Mouse (Mus musculus) limb, embryonic 12.5 days (tissue): Measurements from ENCODE around the gene Neurl1a. TPM values are rescaled to one million over a fixed set of nuclear protein-coding genes. Genes with fewer than 3 reads are reported as not detected.
A peak's percentile ranks its signal among the peaks of the same experiment; 100 is the strongest.

ENCODE experiments used
- ATAC-seq: fragments of 200-750 bp; cut with Nextera tagmentation; 2 replicates; pipeline ENCODE4 v1.8.0; 2017; ENCODE audit warnings: low read depth, moderate TSS enrichment; ENCODE audit not compliant: insufficient number of reproducible peaks, insufficient read depth, low FRiP score, low TSS enrichment
- H3K27ac ChIP-seq: fragments of 300-500 bp; sonication (generic); 2 replicates; pipeline ENCODE4 v1.5.1; 2016; ENCODE audit warnings: mild to moderate bottlenecking, moderate library complexity
- H3K27me3 ChIP-seq: fragments of 300-500 bp; sonication (generic); 2 replicates; pipeline ENCODE4 v1.6.1; 2016; ENCODE audit warnings: mild to moderate bottlenecking, moderate library complexity
- H3K36me3 ChIP-seq: fragments of 300-500 bp; sonication (generic); 2 replicates; pipeline ENCODE4 v1.6.1; 2016; ENCODE audit warnings: mild to moderate bottlenecking, moderate library complexity
- H3K4me1 ChIP-seq: fragments of 300-500 bp; sonication (generic); replicated peaks from 2 replicates; pipeline ENCODE4 v1.6.1; 2016
- H3K4me2 ChIP-seq: fragments of 300-500 bp; sonication (generic); 2 replicates; pipeline ENCODE4 v1.6.1; 2016; ENCODE audit warnings: mild to moderate bottlenecking, moderate library complexity
- H3K4me3 ChIP-seq: fragments of 300-500 bp; sonication (generic); replicated peaks from 2 replicates; pipeline ENCODE4 v1.5.1; 2016; ENCODE audit warnings: mild to moderate bottlenecking
- H3K9ac ChIP-seq: fragments of 300-500 bp; sonication (generic); replicated peaks from 2 replicates; pipeline ENCODE4 v1.6.1; 2016; ENCODE audit warnings: mild to moderate bottlenecking, moderate library complexity
- H3K9me3 ChIP-seq: fragments of 300-500 bp; sonication (generic); 2 replicates; pipeline ENCODE4 v1.6.1; 2016; ENCODE audit warnings: mild to moderate bottlenecking, moderate library complexity
- WGBS: fragments of 180-500 bp; shearing (Covaris S2); methylation state at CpG from one replicate; pipeline ENCODE4 v1.1.7; 2016; 5-methylcytosine and 5-hydroxymethylcytosine counted together
- polyA plus RNA-seq: library from polyadenylated mRNA; unstranded; fragments of >200 nt; fragmentation: Nextera tagmentation; extraction: Ambion mirVana; gene quantifications from 2 replicates; pipeline ENCODE4 v1.2.1, GENCODE M21; 2016

Gene Neurl1a
- polyA plus RNA-seq, 1 experiment from 2014 or later: 10.1 TPM

GRCm38 (mm10) chr19:47229461-47229860 lies 50.8 kb downstream of the Neurl1a start:
- Histone ChIP-seq H3K4me1 (peaks cover 12% of the 10 kb centered on the region), H3K27ac (no peak overlapping the region), H3K36me3 (no peaks in the 10 kb centered on the region), H3K9me3 (no peaks in the 10 kb centered on the region), H3K4me3 (no peak overlapping the region), H3K27me3 (no peaks in the 10 kb centered on the region), H3K9ac (no peak overlapping the region), H3K4me2 (peak overlapping the region; percentile 54)
- no peak for ATAC-seq
- 88% methylated on average over 5 of the region's 5 CpGs for WGBS

GRCm38 (mm10) chr19:47230082-47230481 lies 51.5 kb downstream of the Neurl1a start:
- peaks cover 12% of the 10 kb centered on the region for H3K4me1 ChIP-seq
- WGBS: 89% methylated on average over 7 of the region's 7 CpGs
- no peak overlapping the region for H3K9ac ChIP-seq
- H3K27me3 ChIP-seq: no peaks in the 10 kb centered on the region
- H3K27ac ChIP-seq: no peak overlapping the region
- no peaks in the 10 kb centered on the region for H3K36me3 ChIP-seq
- H3K9me3 ChIP-seq: no peaks in the 10 kb centered on the region
- no peak overlapping the region for H3K4me3 ChIP-seq
- no peak overlapping the region for H3K4me2 ChIP-seq
- no peak for ATAC-seq

- no peak overlapping the region for H3K27ac ChIP-seq
- peaks cover 12% of the 10 kb centered on the region for H3K4me1 ChIP-seq
- 90% methylated on average over 8 of the region's 8 CpGs for WGBS
- H3K9ac ChIP-seq: no peak overlapping the region
- no peaks in the 10 kb centered on the region for H3K9me3 ChIP-seq
- H3K27me3 ChIP-seq: no peaks in the 10 kb centered on the region
- H3K36me3 ChIP-seq: no peaks in the 10 kb centered on the region
- no peak overlapping the region for H3K4me2 ChIP-seq
- no peak overlapping the region for H3K4me3 ChIP-seq
- ATAC-seq: no peak
Measured at GRCm38 (mm10) chr19:47230682-47231081, 52.1 kb downstream of the Neurl1a start.

GRCm38 (mm10) chr19:47231389-47231788 lies 52.8 kb downstream of the Neurl1a start:
- no peak for ATAC-seq
- Histone ChIP-seq H3K9me3 (no peaks in the 10 kb centered on the region), H3K27ac (no peak overlapping the region), H3K27me3 (no peaks in the 10 kb centered on the region), H3K36me3 (no peaks in the 10 kb centered on the region), H3K9ac (no peak overlapping the region), H3K4me3 (no peak overlapping the region), H3K4me2 (no peak overlapping the region), H3K4me1 (peaks cover 12% of the 10 kb centered on the region)
- WGBS: 90% methylated on average over 6 of the region's 6 CpGs

GRCm38 (mm10) chr19:47232077-47232865 lies 53.7 kb downstream of the Neurl1a start:
- no peaks in the 10 kb centered on the region for H3K9me3 ChIP-seq
- H3K27ac ChIP-seq: no peak overlapping the region
- peaks cover 12% of the 10 kb centered on the region for H3K4me1 ChIP-seq
- H3K4me2 ChIP-seq: no peak overlapping the region
- ATAC-seq: no peak
- H3K9ac ChIP-seq: no peak overlapping the region
- H3K27me3 ChIP-seq: no peaks in the 10 kb centered on the region
- 85% methylated on average over 5 of the region's 5 CpGs for WGBS
- no peaks in the 10 kb centered on the region for H3K36me3 ChIP-seq
- no peak overlapping the region for H3K4me3 ChIP-seq

- ATAC-seq: no peak
- Histone ChIP-seq H3K4me3 (no peak overlapping the region), H3K36me3 (no peaks in the 10 kb centered on the region), H3K27ac (no peak overlapping the region), H3K4me2 (no peak overlapping the region), H3K27me3 (no peaks in the 10 kb centered on the region), H3K9me3 (no peaks in the 10 kb centered on the region), H3K9ac (no peak overlapping the region), H3K4me1 (peaks cover 12% of the 10 kb centered on the region)
- WGBS: 92% methylated on average over 3 of the region's 3 CpGs
Measured at GRCm38 (mm10) chr19:47233087-47233486, 54.5 kb downstream of the Neurl1a start.

- Histone ChIP-seq H3K36me3 (no peaks in the 10 kb centered on the region), H3K9me3 (no peaks in the 10 kb centered on the region), H3K27me3 (peaks cover 7% of the 10 kb centered on the region; the same call in 1 of the 2 replicates), H3K9ac (peak overlapping the region; percentile 18; the same call in 1 of the 2 replicates), H3K4me1 (peaks cover 10% of the 10 kb centered on the region; the same call in 1 of the 2 replicates), H3K27ac (no peak overlapping the region), H3K4me2 (peak overlapping the region; percentile 57), H3K4me3 (peak overlapping the region; percentile 40)
- ATAC-seq: peak; percentile 28; the same call in 1 of the 2 replicates
- 25% methylated on average over 12 of the region's 12 CpGs for WGBS
Measured at GRCm38 (mm10) chr19:47240076-47240475, 61.5 kb downstream of the Neurl1a start.

GRCm38 (mm10) chr19:47240957-47241356 lies 62.3 kb downstream of the Neurl1a start:
- peaks cover 10% of the 10 kb centered on the region; the same call in 1 of the 2 replicates for H3K4me1 ChIP-seq
- 59% methylated on average over 7 of the region's 7 CpGs for WGBS
- H3K27me3 ChIP-seq: peaks cover 7% of the 10 kb centered on the region; the same call in 1 of the 2 replicates
- no peaks in the 10 kb centered on the region for H3K9me3 ChIP-seq
- no peak overlapping the region for H3K9ac ChIP-seq
- no peak overlapping the region for H3K27ac ChIP-seq
- ATAC-seq: no peak
- H3K4me2 ChIP-seq: peak overlapping the region; percentile 57
- H3K4me3 ChIP-seq: peak overlapping the region; percentile 40; the same call in 1 of the 2 replicates
- H3K36me3 ChIP-seq: no peaks in the 10 kb centered on the region

- Histone ChIP-seq H3K4me2 (no peak overlapping the region), H3K4me3 (no peak overlapping the region), H3K4me1 (peaks cover 10% of the 10 kb centered on the region; the same call in 1 of the 2 replicates), H3K27ac (no peak overlapping the region), H3K36me3 (no peaks in the 10 kb centered on the region), H3K9ac (no peak overlapping the region), H3K27me3 (peaks cover 7% of the 10 kb centered on the region; the same call in 1 of the 2 replicates), H3K9me3 (no peaks in the 10 kb centered on the region)
- ATAC-seq: no peak
- WGBS: 86% methylated on average over 4 of the region's 4 CpGs
Measured at GRCm38 (mm10) chr19:47242227-47242626, 63.6 kb downstream of the Neurl1a start.

GRCm38 (mm10) chr19:47245512-47245911 lies 66.9 kb downstream of the Neurl1a start:
- Histone ChIP-seq H3K27ac (no peak overlapping the region), H3K4me2 (no peak overlapping the region), H3K36me3 (no peaks in the 10 kb centered on the region), H3K4me3 (no peak overlapping the region), H3K27me3 (peaks cover 6% of the 10 kb centered on the region), H3K9ac (no peak overlapping the region), H3K9me3 (no peaks in the 10 kb centered on the region), H3K4me1 (peaks cover 21% of the 10 kb centered on the region)
- WGBS: 80% methylated on average over 8 of the region's 8 CpGs
- ATAC-seq: no peak

- Histone ChIP-seq H3K36me3 (no peaks in the 10 kb centered on the region), H3K9ac (no peak overlapping the region), H3K4me3 (no peak overlapping the region), H3K27me3 (peaks cover 29% of the 10 kb centered on the region), H3K27ac (no peak overlapping the region), H3K4me2 (no peak overlapping the region), H3K9me3 (no peaks in the 10 kb centered on the region; the same call in 1 of the 2 replicates), H3K4me1 (peaks cover 18% of the 10 kb centered on the region)
- ATAC-seq: no peak
- WGBS: 28% methylated on average over 11 of the region's 11 CpGs
Measured at GRCm38 (mm10) chr19:47247791-47248190, 69.2 kb downstream of the Neurl1a start.
